Mouse (Mus musculus): ENCODE data around the gene Zfp276. TPM values are rescaled to one million over a fixed set of nuclear protein-coding genes. Genes with fewer than 3 reads are reported as not detected.

Zfp276 gene
- polyA plus RNA-seq (2012), result 7.1 and 8.6 TPM in 2 replicates

DNA sequence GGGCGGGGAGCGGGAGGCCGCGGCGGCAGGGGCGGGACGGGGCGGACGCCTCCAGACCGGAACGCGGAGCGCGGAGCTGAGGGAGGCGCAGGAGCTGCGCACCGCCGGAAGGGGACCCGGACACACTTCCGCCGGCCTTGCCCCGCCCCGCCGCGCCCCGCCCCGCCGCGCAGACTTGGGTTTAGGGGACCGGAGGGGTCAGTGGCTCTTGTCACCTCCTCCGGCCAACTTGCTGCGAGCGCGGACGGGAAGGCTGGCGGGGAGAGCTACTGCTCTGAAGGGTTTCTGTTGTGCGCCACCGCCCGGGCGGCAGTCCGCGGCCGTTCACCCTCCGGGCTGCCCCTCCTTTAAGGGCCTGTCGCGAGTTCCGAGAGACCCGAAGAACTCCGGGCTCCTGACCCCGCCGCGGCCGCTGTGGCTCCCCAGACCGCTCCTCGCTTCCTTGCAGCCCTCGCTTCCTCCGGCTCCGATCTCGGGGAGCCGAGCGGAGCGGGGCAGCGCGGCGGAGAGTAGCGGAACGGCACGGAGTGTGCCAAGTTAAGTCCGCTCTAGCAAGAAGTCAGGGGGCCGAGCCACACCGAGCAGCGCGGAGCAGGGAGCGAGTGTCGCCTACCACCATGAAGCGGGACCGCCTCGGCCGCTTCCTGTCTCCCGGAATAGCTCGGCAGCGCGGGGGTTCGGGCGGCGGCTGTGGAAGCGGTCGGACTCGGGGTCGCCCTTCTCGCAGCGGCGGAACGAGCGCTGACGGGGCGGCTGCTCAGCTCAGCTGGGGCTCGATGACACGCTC, at the start of gene Zfp276, which contains the start of gene Vps9d1:
Gene Zfp276, plus strand, starts transcription at position 97 of the 787 bp plus-strand sequence.
Gene Vps9d1, minus strand, starts transcription at position 250 of the 787 bp plus-strand sequence.
- no peak for TF ChIP-seq GATA1 (IDR thresholded peaks at IDR 0.05; ENCODE audit: low read length)

DNA sequence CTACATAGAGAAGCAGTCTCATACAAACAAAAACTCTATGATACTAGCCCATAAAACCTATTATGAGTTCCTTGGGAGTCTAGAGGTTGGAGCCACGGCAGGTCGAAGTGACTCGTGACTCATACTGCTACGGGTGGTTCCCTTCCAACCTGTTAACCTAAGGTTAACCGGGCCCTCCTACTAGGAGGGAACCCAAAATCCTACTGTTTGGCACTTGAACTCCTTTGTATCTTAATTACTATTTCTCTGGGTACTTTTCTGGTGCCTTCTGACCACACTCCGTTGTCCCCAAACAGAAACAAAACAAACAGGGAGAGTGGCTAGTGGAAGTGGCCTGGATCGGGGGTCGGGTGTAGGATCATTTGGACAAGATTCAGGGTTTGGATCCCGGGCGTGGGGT, 42.1 kb upstream of the Zfp276 start:
- no peak for TF ChIP-seq GATA1 (IDR thresholded peaks at IDR 0.05; ENCODE audit: low read length)

DNA sequence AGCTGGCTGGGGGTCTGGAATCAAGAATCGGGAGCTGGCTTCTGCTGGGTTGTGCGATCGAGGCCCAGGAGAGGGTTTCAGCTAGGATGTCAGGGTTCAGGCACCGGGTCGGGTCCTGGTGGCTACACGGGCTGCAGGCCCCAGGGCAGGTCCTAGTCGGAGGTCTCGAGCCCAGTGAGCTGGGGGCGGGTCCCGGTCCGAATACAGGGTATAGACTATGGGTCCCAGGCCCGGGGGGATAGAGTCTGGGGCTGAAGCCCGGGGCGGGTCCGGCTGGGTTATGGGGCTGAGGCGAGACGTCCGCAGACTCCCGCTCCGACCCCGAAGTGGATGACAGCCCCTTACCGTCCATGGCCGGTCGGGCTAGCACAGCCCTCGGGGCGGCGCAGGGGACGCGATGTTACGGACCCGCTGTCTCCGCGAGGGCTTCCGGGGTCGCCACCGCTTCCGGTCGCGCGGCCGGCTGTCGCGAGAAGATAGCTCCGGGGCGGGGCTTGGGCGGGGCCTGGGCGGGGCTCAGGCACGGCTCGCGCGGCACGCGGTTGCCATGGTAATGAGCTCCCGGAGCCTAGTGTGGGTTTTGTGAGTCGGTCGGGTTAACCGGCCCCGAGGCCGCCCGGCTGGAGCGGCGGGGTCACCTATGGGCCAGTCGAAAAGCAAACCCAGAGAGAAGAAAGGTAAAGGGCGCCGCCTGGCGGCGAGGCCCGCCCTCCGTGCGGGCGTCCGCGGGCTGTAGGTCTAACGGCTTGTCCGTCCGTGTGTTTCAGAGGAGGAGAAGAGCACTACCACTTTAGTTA, 41.5 kb upstream of the Zfp276 start, which contains the start of the genes Chmp1a and Spata33:
Gene Chmp1a, minus strand, starts transcription at position 443 of the 797 bp plus-strand sequence.
Gene Spata33, plus strand, starts transcription at position 512 of the 797 bp plus-strand sequence.
- TF ChIP-seq GATA1 (IDR thresholded peaks at IDR 0.05; ENCODE audit: low read length), result no peak

DNA sequence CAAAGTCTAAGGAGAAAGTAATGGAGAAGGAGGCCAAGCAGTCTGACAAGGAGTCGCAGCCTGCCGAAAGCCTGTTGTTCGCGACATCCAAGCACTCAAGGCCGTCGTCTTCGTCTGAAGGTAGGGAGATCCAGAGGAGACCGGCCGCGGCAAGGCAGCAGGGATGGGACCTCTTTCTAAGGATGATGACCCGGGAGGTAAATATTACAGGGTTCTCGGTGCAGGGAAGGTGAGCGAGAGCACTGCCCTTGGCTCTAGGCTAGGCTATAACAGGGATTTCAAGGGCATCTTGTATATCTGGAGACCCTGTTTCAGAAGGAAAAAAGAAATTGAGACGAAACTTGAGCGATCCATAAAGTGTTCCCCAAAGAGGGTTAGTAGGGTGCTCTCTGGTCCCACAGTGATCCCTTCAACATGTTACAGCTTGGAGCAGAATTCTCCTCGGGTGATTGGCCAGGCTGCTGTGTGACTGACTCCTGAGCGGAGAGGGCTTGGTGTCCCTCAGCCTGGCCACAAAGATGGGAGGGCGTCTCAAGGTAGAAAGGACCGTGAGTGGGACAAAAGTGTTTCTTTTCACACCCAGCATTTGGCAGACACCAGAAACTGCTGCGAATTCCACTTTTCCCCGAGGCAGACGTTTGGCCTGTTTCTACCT, 40.8 kb upstream of the Zfp276 start:
- no peak for TF ChIP-seq GATA1 (IDR thresholded peaks at IDR 0.05; ENCODE audit: low read length)

DNA sequence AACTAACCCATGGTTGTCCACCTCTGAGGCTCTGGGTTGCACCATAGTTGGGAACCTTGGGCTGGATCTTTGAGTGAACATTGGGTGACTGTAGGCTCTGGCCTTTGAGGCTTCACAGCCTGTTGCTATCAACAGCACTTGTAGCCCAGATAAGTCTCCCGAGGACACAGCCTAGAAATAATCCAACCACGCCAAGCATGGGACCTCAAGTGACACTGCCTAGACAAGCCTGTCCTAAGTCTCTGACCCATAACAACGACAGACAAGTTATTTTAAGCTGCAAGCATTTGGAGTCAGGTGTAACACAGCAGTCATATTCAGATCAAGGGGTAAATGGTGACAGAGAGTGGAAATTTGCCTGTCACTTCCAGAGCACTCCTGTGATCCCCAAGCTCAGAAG, 38.6 kb upstream of the Zfp276 start:
- no peak for TF ChIP-seq GATA1 (IDR thresholded peaks at IDR 0.05; ENCODE audit: low read length)

DNA sequence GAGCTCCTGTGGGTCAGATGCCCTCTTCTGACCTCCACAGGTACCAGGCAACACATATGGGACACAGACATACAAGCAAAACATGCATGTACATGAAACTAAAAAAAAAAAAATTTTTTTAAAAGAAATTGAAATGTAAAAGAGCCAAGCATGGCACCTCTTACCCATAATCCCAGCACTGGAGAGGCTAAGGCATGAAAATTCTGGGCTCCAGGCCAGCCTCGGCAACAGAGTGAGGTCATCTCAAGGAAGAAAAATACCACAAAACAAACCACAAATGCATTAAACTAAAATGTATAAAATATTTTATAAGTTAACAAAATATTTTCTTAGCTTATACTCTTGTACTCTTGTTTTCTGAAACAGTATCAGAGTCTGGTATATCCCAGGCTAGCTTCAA, 33.1 kb upstream of the Zfp276 start:
- no peak for TF ChIP-seq GATA1 (IDR thresholded peaks at IDR 0.05; ENCODE audit: low read length)

DNA sequence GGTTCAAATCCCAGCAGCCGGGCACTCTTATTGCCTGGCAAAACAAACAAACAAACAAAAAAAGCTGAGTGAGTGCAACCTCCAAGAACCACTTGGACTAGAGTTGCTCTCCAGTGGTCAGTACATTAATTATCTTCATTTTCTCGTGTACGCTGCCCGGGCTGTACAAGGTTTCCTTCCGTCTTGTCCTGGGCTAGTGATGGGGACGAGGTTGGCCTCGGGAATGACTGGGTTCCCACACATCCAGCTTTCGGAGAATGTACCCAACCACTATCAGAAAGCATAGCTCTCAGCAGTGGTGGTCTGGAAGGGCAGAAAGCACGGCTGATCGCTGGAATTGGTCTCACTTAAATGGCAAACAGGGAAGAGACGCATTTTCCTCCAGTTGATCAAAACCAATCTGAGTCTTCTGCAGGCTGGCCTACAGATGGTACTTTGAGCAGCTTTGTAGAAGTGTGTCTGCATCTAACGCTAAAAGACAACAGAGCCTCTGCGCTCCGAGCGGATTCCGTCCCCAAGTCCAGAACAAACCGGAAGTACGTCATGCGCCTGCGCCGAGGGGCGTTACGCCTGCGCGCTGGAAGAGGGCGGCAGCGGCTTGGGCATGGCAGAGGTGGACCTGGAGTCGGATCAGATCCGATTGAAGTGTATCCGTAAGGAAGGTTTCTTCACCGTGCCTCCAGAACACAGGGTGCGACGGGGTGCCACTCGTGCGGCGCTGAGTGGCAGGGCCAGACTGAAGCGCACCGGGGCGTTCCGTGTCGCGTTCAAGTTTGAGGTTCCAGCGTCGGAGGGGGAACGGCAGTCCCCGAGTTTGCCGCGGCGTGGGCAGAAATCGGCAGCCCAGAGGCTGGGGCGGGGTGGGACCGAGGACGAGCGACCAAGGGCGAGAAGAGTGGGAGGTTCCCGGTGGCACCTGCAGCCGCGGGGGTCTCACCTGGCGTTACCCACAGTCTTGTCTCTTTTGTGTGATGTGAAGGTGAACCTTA, 29.4 kb upstream of the Zfp276 start, which contains the start of gene Cdk10:
Gene Cdk10, plus strand, starts transcription at position 565 of the 989 bp plus-strand sequence.
- TF ChIP-seq GATA1 (IDR thresholded peaks at IDR 0.05; ENCODE audit: low read length), result no peak

DNA sequence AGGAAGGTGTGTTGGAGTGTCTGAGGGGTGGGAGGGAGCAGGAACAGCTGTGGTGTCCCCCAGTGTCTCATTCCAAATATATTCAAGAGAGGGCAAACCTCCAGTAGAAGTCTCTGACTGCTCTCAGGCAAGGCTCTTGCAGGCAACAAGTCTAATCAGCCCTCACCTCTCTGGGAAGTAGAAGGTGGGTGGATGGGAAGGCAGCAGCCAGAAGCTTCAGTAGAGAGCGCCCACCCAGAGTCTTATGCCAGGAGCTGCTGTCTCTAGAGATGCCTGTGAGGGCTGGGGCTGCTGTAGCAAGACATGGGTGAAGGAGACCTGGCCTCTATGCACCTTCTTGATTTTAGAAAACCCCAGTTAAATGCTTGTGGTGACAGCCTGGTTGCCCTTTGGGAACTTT, 25.6 kb upstream of the Zfp276 start:
- TF ChIP-seq GATA1 (IDR thresholded peaks at IDR 0.05; ENCODE audit: low read length), result no peak

DNA sequence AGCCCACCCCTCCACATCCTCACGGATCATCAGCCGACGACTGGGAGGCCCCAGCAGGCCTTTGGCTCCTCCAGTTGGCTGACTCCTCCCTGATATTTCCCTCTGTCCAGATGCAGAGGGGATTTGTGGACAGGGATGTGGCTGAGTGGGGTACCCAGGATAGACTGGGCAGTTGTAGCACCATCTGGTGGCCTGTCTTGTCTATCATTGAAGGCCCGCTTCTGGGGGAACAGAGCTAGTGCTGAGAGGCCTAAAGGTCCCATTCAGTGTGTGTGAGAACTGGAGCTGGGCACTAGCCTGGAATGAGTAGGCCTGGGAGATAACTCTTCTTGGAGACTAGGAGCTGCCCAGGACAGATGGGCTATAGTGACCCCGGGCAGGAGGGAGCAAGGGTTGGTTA, 22.3 kb upstream of the Zfp276 start:
- no peak for TF ChIP-seq GATA1 (IDR thresholded peaks at IDR 0.05; ENCODE audit: low read length)

DNA sequence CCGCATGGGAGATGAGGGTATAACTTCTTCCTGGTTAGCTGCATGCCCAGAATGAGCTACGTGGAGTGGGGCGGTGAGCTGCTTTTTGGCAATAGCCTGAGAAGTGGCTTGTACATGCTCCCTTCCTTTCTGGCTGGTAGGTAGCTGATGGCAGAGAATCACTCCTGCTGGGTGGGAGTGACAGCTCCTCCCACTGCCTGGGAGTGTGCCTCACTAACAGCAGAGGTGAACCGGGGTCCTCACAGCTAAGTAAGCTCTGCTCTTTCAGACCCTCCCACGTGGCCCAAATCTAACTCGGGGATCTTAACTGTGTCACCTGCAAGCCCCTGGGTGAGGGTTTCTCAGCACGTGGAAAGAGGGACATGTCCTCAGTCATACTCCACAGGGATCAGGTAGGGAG, 21.4 kb upstream of the Zfp276 start:
- no peak for TF ChIP-seq GATA1 (IDR thresholded peaks at IDR 0.05; ENCODE audit: low read length)

DNA sequence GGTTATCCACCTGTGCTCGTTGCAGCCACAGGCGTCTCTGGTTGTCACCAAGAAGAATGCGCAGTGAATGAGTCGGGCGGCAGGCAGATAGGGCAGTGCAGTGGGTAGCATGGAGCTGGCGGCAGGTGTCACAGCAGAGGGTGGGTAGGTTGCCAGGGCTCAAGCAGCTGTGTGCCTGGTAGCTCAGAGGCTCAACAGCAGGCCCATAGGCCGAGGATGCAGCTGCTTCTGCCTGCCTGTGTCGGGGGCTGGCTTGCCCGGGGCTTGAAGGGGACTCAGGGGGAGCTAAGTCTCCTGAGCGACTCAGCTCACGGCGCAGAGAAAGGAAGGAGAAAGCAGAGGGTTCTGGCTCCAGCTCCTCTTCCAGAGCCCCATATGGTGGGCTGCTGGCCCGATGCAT, 20.7 kb upstream of the Zfp276 start:
- TF ChIP-seq GATA1 (IDR thresholded peaks at IDR 0.05; ENCODE audit: low read length), result no peak

DNA sequence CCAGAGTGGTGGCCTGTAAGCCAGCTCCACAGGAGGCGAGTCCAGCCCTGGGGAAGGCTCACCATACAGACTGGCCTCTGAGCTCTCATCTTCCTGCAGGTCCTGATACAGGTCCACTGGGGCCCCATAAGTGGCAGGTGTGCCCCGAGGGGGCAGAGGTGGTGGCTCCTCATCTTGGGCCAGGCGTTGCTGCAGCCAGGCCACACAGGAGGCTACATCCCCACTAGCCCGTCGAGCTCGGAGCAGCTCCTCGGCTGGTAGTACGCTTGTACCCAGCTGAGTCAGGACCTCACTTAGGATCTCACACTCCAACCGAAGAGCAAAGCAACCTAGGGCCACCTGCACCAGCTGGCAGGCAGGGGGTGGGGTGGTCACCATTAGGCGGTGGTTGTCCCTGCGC, 20.2 kb upstream of the Zfp276 start:
- TF ChIP-seq GATA1 (IDR thresholded peaks at IDR 0.05; ENCODE audit: low read length), result no peak

DNA sequence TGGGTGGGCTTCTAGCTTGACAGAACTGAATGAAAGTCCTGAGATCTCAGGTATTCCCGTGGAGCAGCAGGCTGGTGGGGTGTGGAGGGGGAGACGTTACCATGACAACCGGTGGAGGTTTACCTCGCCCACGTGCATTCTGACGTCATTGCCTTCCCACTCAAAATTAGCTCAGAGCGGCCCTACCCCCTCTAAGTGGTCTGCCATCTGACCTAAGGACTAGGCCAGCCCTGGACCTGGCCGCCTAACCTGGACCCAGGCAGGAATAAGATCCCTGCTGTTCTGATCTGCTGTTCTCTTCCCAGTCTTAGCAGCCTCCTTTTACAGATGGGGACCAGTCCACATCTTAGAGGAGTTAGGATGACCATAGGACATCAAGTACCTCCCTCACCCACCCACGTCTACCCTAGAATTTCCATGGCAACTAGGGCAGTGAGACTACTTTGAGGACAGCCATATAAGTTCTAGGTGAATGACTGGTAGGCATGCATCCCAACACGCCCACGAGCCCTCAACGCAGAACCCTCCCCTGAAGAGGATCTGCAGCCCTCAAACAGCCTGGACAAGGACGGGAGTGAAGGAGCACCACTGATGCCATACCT, 19.0 kb upstream of the Zfp276 start:
- no peak for TF ChIP-seq GATA1 (IDR thresholded peaks at IDR 0.05; ENCODE audit: low read length)
